Mouse (Mus musculus): ENCODE measurements at regions not wholly inside any gene's neighbourhood (a gene's known extent, or its start where the extent isn't known, plus 50 kb on each side); places are given as distances from the start of the nearest gene placed in this dataset.

GRCm38 (mm10) chr4:84135740-84136139 lies 539.3 kb downstream of the Bnc2 start:
- TF ChIP-seq CTCF (IDR thresholded peaks at IDR 0.05; ENCODE audit: insufficient read depth, low read length) (no peak), POLR2A (IDR thresholded peaks at IDR 0.05; ENCODE audit: borderline replicate concordance, extremely low read depth, low read depth, low read length) (no peak)
- WGBS = 86% methylated on average over 10 of the region's 10 CpGs
- H3K4me1 ChIP-seq (ENCODE audit: control insufficient read depth, insufficient read depth, low read length) = no peaks in the 10 kb centered on the region
- no peak overlapping the region for H3K4me3 ChIP-seq (replicated peaks; ENCODE audit: extremely low read depth, low read depth, low read length)
- DNase-seq = no peak

- H3K4me1 ChIP-seq (ENCODE audit: control insufficient read depth, insufficient read depth, low read length) = no peaks in the 10 kb centered on the region
- H3K4me3 ChIP-seq (replicated peaks; ENCODE audit: extremely low read depth, low read depth, low read length) = no peak overlapping the region
- TF ChIP-seq POLR2A (IDR thresholded peaks at IDR 0.05; ENCODE audit: borderline replicate concordance, extremely low read depth, low read depth, low read length) = no peak
- TF ChIP-seq CTCF (IDR thresholded peaks at IDR 0.05; ENCODE audit: insufficient read depth, low read length) = no peak
- WGBS = 82% methylated on average over 14 of the region's 14 CpGs
- DNase-seq = no peak
Observed at GRCm38 (mm10) chr4:84137171-84137919, 537.7 kb downstream of the Bnc2 start.

- Histone ChIP-seq H3K4me3 (replicated peaks; ENCODE audit: extremely low read depth, low read depth, low read length) (no peak overlapping the region), H3K4me1 (ENCODE audit: control insufficient read depth, insufficient read depth, low read length) (no peaks in the 10 kb centered on the region)
- 42% methylated on average over 13 of the region's 13 CpGs for WGBS
- DNase-seq = no peak
- TF ChIP-seq CTCF (IDR thresholded peaks at IDR 0.05; ENCODE audit: insufficient read depth, low read length) = no peak
- no peak for TF ChIP-seq POLR2A (IDR thresholded peaks at IDR 0.05; ENCODE audit: borderline replicate concordance, extremely low read depth, low read depth, low read length)
Observed at GRCm38 (mm10) chr4:84149149-84150050, 525.7 kb downstream of the Bnc2 start.

GRCm38 (mm10) chr4:84150698-84151097 lies 524.4 kb downstream of the Bnc2 start:
- H3K4me3 ChIP-seq (replicated peaks; ENCODE audit: extremely low read depth, low read depth, low read length) = no peak overlapping the region
- H3K4me1 ChIP-seq (ENCODE audit: control insufficient read depth, insufficient read depth, low read length) = no peaks in the 10 kb centered on the region
- no peak for TF ChIP-seq CTCF (IDR thresholded peaks at IDR 0.05; ENCODE audit: insufficient read depth, low read length)
- no peak for TF ChIP-seq POLR2A (IDR thresholded peaks at IDR 0.05; ENCODE audit: borderline replicate concordance, extremely low read depth, low read depth, low read length)
- 51% methylated on average over 3 of the region's 3 CpGs for WGBS
- no peak for DNase-seq

- Histone ChIP-seq H3K4me3 (replicated peaks; ENCODE audit: extremely low read depth, low read depth, low read length) (no peak overlapping the region), H3K4me1 (ENCODE audit: control insufficient read depth, insufficient read depth, low read length) (no peaks in the 10 kb centered on the region)
- TF ChIP-seq CTCF (IDR thresholded peaks at IDR 0.05; ENCODE audit: insufficient read depth, low read length) (no peak), POLR2A (IDR thresholded peaks at IDR 0.05; ENCODE audit: borderline replicate concordance, extremely low read depth, low read depth, low read length) (no peak)
- 84% methylated on average over 9 of the region's 9 CpGs for WGBS
- DNase-seq = no peak
Observed at GRCm38 (mm10) chr4:84151247-84151646, 523.8 kb downstream of the Bnc2 start.

GRCm38 (mm10) chr4:84151971-84152450 lies 523.1 kb downstream of the Bnc2 start:
- WGBS = 51% methylated on average over 6 of the region's 6 CpGs

GRCm38 (mm10) chr4:84153571-84153970 lies 521.5 kb downstream of the Bnc2 start:
- H3K4me3 ChIP-seq (replicated peaks; ENCODE audit: extremely low read depth, low read depth, low read length) = no peak overlapping the region
- no peak for DNase-seq
- WGBS = 88% methylated on average over 9 of the region's 9 CpGs
- H3K4me1 ChIP-seq (ENCODE audit: control insufficient read depth, insufficient read depth, low read length) = no peaks in the 10 kb centered on the region
- no peak for TF ChIP-seq CTCF (IDR thresholded peaks at IDR 0.05; ENCODE audit: insufficient read depth, low read length)
- TF ChIP-seq POLR2A (IDR thresholded peaks at IDR 0.05; ENCODE audit: borderline replicate concordance, extremely low read depth, low read depth, low read length) = no peak

More at GRCm38 (mm10) chr4:84151971-84152450, 523.1 kb downstream of the Bnc2 start:
- Histone ChIP-seq H3K4me1 (ENCODE audit: control insufficient read depth, insufficient read depth, low read length) (no peaks in the 10 kb centered on the region), H3K4me3 (replicated peaks; ENCODE audit: extremely low read depth, low read depth, low read length) (no peak overlapping the region)
- DNase-seq = no peak
- TF ChIP-seq POLR2A (IDR thresholded peaks at IDR 0.05; ENCODE audit: borderline replicate concordance, extremely low read depth, low read depth, low read length) (no peak), CTCF (IDR thresholded peaks at IDR 0.05; ENCODE audit: insufficient read depth, low read length) (no peak)

GRCm38 (mm10) chr4:84157911-84158647 lies 517.0 kb downstream of the Bnc2 start:
- 91% methylated on average over 5 of the region's 5 CpGs for WGBS
- TF ChIP-seq CTCF (IDR thresholded peaks at IDR 0.05; ENCODE audit: insufficient read depth, low read length) (no peak), POLR2A (IDR thresholded peaks at IDR 0.05; ENCODE audit: borderline replicate concordance, extremely low read depth, low read depth, low read length) (no peak)
- Histone ChIP-seq H3K4me1 (ENCODE audit: control insufficient read depth, insufficient read depth, low read length) (no peaks in the 10 kb centered on the region), H3K4me3 (replicated peaks; ENCODE audit: extremely low read depth, low read depth, low read length) (no peak overlapping the region)
- DNase-seq = no peak

- no peak for DNase-seq
- WGBS = 92% methylated on average over 6 of the region's 6 CpGs
- Histone ChIP-seq H3K4me3 (replicated peaks; ENCODE audit: extremely low read depth, low read depth, low read length) (no peak overlapping the region), H3K4me1 (ENCODE audit: control insufficient read depth, insufficient read depth, low read length) (no peaks in the 10 kb centered on the region)
- no peak for TF ChIP-seq POLR2A (IDR thresholded peaks at IDR 0.05; ENCODE audit: borderline replicate concordance, extremely low read depth, low read depth, low read length)
- TF ChIP-seq CTCF (IDR thresholded peaks at IDR 0.05; ENCODE audit: insufficient read depth, low read length) = no peak
Observed at GRCm38 (mm10) chr4:84163362-84163761, 511.7 kb downstream of the Bnc2 start.
